Mouse (Mus musculus): ENCODE results near the gene Lamc3. TPM values are rescaled to one million over a fixed set of nuclear protein-coding genes. Genes with fewer than 3 reads are reported as not detected.

Lamc3 gene
- 1 to 10 TPM; 6.8 to 9.6 TPM for total RNA-seq (2021)

GRCm38 (mm10) chr2:31887030-31887429, at the start of gene Lamc3:
TSS of gene Lamc3 (plus strand) at chr2:31887291.
- no peak for DNase-seq (ENCODE audit: low spot score in 2 of 2)
- intact Hi-C loops (cut with DNase I): loop anchor here (5.0 kb wide), 1 partner anchor 205 kb away; no protein-coding TSS in a partner anchor

- no peak for DNase-seq (ENCODE audit: low spot score in 2 of 2)
- intact Hi-C loops (cut with DNase I): no loop called here
Observed at GRCm38 (mm10) chr2:31838868-31839267, 48.2 kb upstream of the Lamc3 start.

GRCm38 (mm10) chr2:31844729-31845136, 42.4 kb upstream of the Lamc3 start:
- no peak for DNase-seq (ENCODE audit: low spot score in 2 of 2)
- intact Hi-C loops (cut with DNase I): no loop called here

GRCm38 (mm10) chr2:31845512-31845895, 41.6 kb upstream of the Lamc3 start:
- no peak for DNase-seq (ENCODE audit: low spot score in 2 of 2)

GRCm38 (mm10) chr2:31845896-31846691, 41.0 kb upstream of the Lamc3 start, which contains the start of gene Fibcd1:
TSS of gene Fibcd1 (minus strand) at chr2:31846005.
- intact Hi-C loops (cut with DNase I): no loop called here
- DNase-seq (ENCODE audit: low spot score in 2 of 2): no peak

More at GRCm38 (mm10) chr2:31845512-31845895, 41.6 kb upstream of the Lamc3 start:
- intact Hi-C loops (cut with DNase I): no loop called here

GRCm38 (mm10) chr2:31846692-31847660, 40.1 kb upstream of the Lamc3 start:
- no peak for DNase-seq (ENCODE audit: low spot score in 2 of 2)
- intact Hi-C loops (cut with DNase I): no loop called here

- intact Hi-C loops (cut with DNase I): no loop called here
- DNase-seq (ENCODE audit: low spot score in 2 of 2): no peak
Observed at GRCm38 (mm10) chr2:31847908-31848307, 39.2 kb upstream of the Lamc3 start.

GRCm38 (mm10) chr2:31850141-31850540, 37.0 kb upstream of the Lamc3 start:
- intact Hi-C loops (cut with DNase I): no loop called here
- DNase-seq (ENCODE audit: low spot score in 2 of 2): no peak

GRCm38 (mm10) chr2:31855991-31856390, 31.1 kb upstream of the Lamc3 start:
- DNase-seq (ENCODE audit: low spot score in 2 of 2): no peak
- intact Hi-C loops (cut with DNase I): no loop called here

GRCm38 (mm10) chr2:31857180-31857579, 29.9 kb upstream of the Lamc3 start:
- intact Hi-C loops (cut with DNase I): no loop called here
- DNase-seq (ENCODE audit: low spot score in 2 of 2): no peak

GRCm38 (mm10) chr2:31858500-31858899, 28.6 kb upstream of the Lamc3 start:
- no peak for DNase-seq (ENCODE audit: low spot score in 2 of 2)
- intact Hi-C loops (cut with DNase I): no loop called here

- no peak for DNase-seq (ENCODE audit: low spot score in 2 of 2)
- intact Hi-C loops (cut with DNase I): no loop called here
Observed at GRCm38 (mm10) chr2:31862919-31863318, 24.2 kb upstream of the Lamc3 start.

- DNase-seq (ENCODE audit: low spot score in 2 of 2): no peak
- intact Hi-C loops (cut with DNase I): no loop called here
Observed at GRCm38 (mm10) chr2:31863766-31864165, 23.3 kb upstream of the Lamc3 start.

GRCm38 (mm10) chr2:31864891-31865290, 22.2 kb upstream of the Lamc3 start:
- no peak for DNase-seq (ENCODE audit: low spot score in 2 of 2)
- intact Hi-C loops (cut with DNase I): no loop called here

GRCm38 (mm10) chr2:31865322-31865721, 21.8 kb upstream of the Lamc3 start:
- intact Hi-C loops (cut with DNase I): no loop called here
- DNase-seq (ENCODE audit: low spot score in 2 of 2): no peak

- intact Hi-C loops (cut with DNase I): no loop called here
- DNase-seq (ENCODE audit: low spot score in 2 of 2): no peak
Observed at GRCm38 (mm10) chr2:31865794-31866193, 21.3 kb upstream of the Lamc3 start.

GRCm38 (mm10) chr2:31867773-31868537, 19.1 kb upstream of the Lamc3 start:
- DNase-seq (ENCODE audit: low spot score in 2 of 2): no peak
- intact Hi-C loops (cut with DNase I): no loop called here

- intact Hi-C loops (cut with DNase I): no loop called here
- no peak for DNase-seq (ENCODE audit: low spot score in 2 of 2)
Observed at GRCm38 (mm10) chr2:31868538-31869164, 18.4 kb upstream of the Lamc3 start.

GRCm38 (mm10) chr2:31869692-31870091, 17.4 kb upstream of the Lamc3 start:
- intact Hi-C loops (cut with DNase I): no loop called here
- no peak for DNase-seq (ENCODE audit: low spot score in 2 of 2)
